Mouse (Mus musculus) layer of hippocampus, postnatal 36 days (tissue): Measurements from ENCODE around the gene Hist1h2ae. TPM values are rescaled to one million over a fixed set of nuclear protein-coding genes. Genes with fewer than 3 reads are reported as not detected.
"Not testable (repeated sequence)": the region's sequence is repeated elsewhere in the genome, so short reads cannot be mapped to it uniquely, and the experiment has no call there.

Source experiments
- DNase-seq, 2 experiments: peaks; one replicate each; pipeline ENCODE4 v3.0.0; 2022
- total RNA-seq, 2 experiments: library from RNA; stranded (reverse); gene quantifications; 2 replicates each; pipeline ENCODE4 v1.2.3; 2021

Gene Hist1h2ae
- total RNA-seq = 1 to 10 TPM; 5.6 to 6.4 TPM

- peak; percentile 79 for DNase-seq
Measured at GRCm38 (mm10) chr13:23571022-23571503, at the start of gene Hist1h2ae, which contains the start of gene Hist1h2bg. TSS of gene Hist1h2ae (minus strand) at chr13:23571220. TSS of gene Hist1h2bg (plus strand) at chr13:23571396.

- no peak for DNase-seq
Measured at GRCm38 (mm10) chr13:23620056-23620732, 49.2 kb upstream of the Hist1h2ae start.

GRCm38 (mm10) chr13:23611638-23612037 is 40.6 kb upstream of the Hist1h2ae start:
- DNase-seq = no peak

- no peak for DNase-seq
Measured at GRCm38 (mm10) chr13:23610393-23610792, 39.4 kb upstream of the Hist1h2ae start.

- DNase-seq = no peak
Measured at GRCm38 (mm10) chr13:23609844-23610243, 38.8 kb upstream of the Hist1h2ae start.

GRCm38 (mm10) chr13:23609209-23609608 is 38.2 kb upstream of the Hist1h2ae start:
- DNase-seq = no peak

GRCm38 (mm10) chr13:23605052-23605451 is 34.0 kb upstream of the Hist1h2ae start:
- DNase-seq = no peak

- DNase-seq = no peak
Measured at GRCm38 (mm10) chr13:23604452-23604851, 33.4 kb upstream of the Hist1h2ae start.

GRCm38 (mm10) chr13:23603182-23603699 is 32.2 kb upstream of the Hist1h2ae start:
- DNase-seq = no peak

- peak; percentile 56 for DNase-seq
Measured at GRCm38 (mm10) chr13:23597957-23598356, 26.9 kb upstream of the Hist1h2ae start.

GRCm38 (mm10) chr13:23595622-23596372 is 24.8 kb upstream of the Hist1h2ae start:
- DNase-seq = no peak

- DNase-seq = no peak
Measured at GRCm38 (mm10) chr13:23595185-23595584, 24.2 kb upstream of the Hist1h2ae start.

- no peak for DNase-seq
Measured at GRCm38 (mm10) chr13:23593051-23593770, 22.2 kb upstream of the Hist1h2ae start.

GRCm38 (mm10) chr13:23592614-23593013 is 21.6 kb upstream of the Hist1h2ae start:
- no peak for DNase-seq

GRCm38 (mm10) chr13:23591886-23592285 is 20.9 kb upstream of the Hist1h2ae start:
- not testable (repeated sequence) for DNase-seq

GRCm38 (mm10) chr13:23591206-23591605 is 20.2 kb upstream of the Hist1h2ae start:
- no peak for DNase-seq

- no peak for DNase-seq
Measured at GRCm38 (mm10) chr13:23586940-23587225, 15.9 kb upstream of the Hist1h2ae start.

- no peak for DNase-seq
Measured at GRCm38 (mm10) chr13:23586099-23586939, 15.3 kb upstream of the Hist1h2ae start.

- DNase-seq = peak; percentile 71 to 75
Measured at GRCm38 (mm10) chr13:23585442-23586098, 14.6 kb upstream of the Hist1h2ae start.

GRCm38 (mm10) chr13:23585029-23585441 is 14.0 kb upstream of the Hist1h2ae start:
- peak; percentile 66 to 68 for DNase-seq

GRCm38 (mm10) chr13:23584331-23584730 is 13.3 kb upstream of the Hist1h2ae start:
- DNase-seq = no peak
